Mouse (Mus musculus) hindbrain, embryonic 14.5 days (tissue): ENCODE results near the gene Pir. TPM values are rescaled to one million over a fixed set of nuclear protein-coding genes. Genes with fewer than 3 reads are reported as not detected.

Experiments used
- ATAC-seq: fragments of 200-750 bp; cut with Nextera tagmentation; 2 replicates; pipeline ENCODE4 v1.8.0; 2017; ENCODE audit warnings: moderate number of reproducible peaks, mild to moderate bottlenecking, moderate TSS enrichment, moderate library complexity; ENCODE audit not compliant: low FRiP score
- DNase-seq: peaks from one replicate; pipeline ENCODE4 v3.0.0-alpha.2; 2015; ENCODE audit warnings: low spot score
- H3K27ac ChIP-seq: fragments of 300-500 bp; sonication (generic); 2 replicates; pipeline ENCODE4 v1.5.1; 2014; ENCODE audit warnings: mild to moderate bottlenecking, moderate library complexity
- H3K27me3 ChIP-seq: fragments of 300-500 bp; sonication (generic); 2 replicates; pipeline ENCODE4 v1.6.1; 2014; ENCODE audit warnings: mild to moderate bottlenecking, low read length, mixed read lengths; ENCODE audit not compliant: control insufficient read depth, insufficient read depth
- H3K36me3 ChIP-seq: fragments of 300-500 bp; sonication (generic); replicated peaks from 2 replicates; pipeline ENCODE4 v1.6.1; 2014; ENCODE audit not compliant: control insufficient read depth, insufficient read depth
- H3K4me1 ChIP-seq: fragments of 300-500 bp; sonication (generic); replicated peaks from 2 replicates; pipeline ENCODE4 v1.6.1; 2014; ENCODE audit warnings: antibody characterized with exemption, low read length, mixed read lengths; ENCODE audit not compliant: control insufficient read depth, insufficient read depth
- H3K4me2 ChIP-seq: fragments of 300-500 bp; sonication (generic); replicated peaks from 2 replicates; pipeline ENCODE4 v1.6.1; 2014; ENCODE audit warnings: mild to moderate bottlenecking, moderate library complexity
- H3K4me3 ChIP-seq: fragments of 300-500 bp; sonication (generic); replicated peaks from 2 replicates; pipeline ENCODE4 v1.5.1; 2014; ENCODE audit warnings: mild to moderate bottlenecking, low read length
- H3K9ac ChIP-seq: fragments of 300-500 bp; sonication (generic); 2 replicates; pipeline ENCODE4 v1.6.1; 2014
- H3K9me3 ChIP-seq: fragments of 300-500 bp; sonication (generic); 2 replicates; pipeline ENCODE4 v1.6.1; 2016; ENCODE audit warnings: low read length; ENCODE audit not compliant: control insufficient read depth
- WGBS: fragments of 180-500 bp; shearing (Covaris S2); extraction: QIAGEN DNeasy Blood & Tissue Kit; methylation state at CpG from one replicate; pipeline ENCODE4 v1.1.7; 2014; 5-methylcytosine and 5-hydroxymethylcytosine counted together
- polyA plus RNA-seq: library from polyadenylated mRNA; unstranded; fragments of >200 nt; fragmentation: Nextera tagmentation; extraction: Ambion mirVana; gene quantifications from 2 replicates; pipeline ENCODE4 v1.2.1, GENCODE M21; 2014

Pir gene
- polyA plus RNA-seq, 1 experiment from 2014 or later, result 3.8 TPM

DNA sequence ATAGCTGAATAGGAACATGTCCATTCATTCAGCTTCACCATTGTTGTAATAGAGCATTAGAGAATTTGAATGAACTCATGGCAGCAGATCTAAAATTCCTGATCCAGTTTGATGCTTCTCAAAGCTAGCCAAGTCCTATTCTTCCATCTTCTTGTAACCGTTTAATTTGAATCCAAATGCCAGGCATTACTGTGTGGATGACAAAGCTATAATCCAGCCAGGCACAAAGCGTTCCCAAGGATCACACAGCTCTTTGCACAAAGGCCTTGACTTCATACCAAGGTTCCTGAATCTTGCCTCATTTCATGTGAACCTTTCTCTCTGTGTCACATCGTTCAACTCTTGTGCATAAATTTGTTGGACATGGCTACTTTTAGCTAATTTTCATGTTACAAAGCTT, 50.9 kb downstream of the Pir start:
- H3K27ac ChIP-seq, result no peak overlapping the region
- ATAC-seq (no peak), DNase-seq (no peak)
- 82% methylated on average over 3 of the region's 3 CpGs for WGBS
- H3K36me3 ChIP-seq, result no peaks in the 10 kb centered on the region
- H3K4me3 ChIP-seq, result no peak overlapping the region
- no peaks in the 10 kb centered on the region for H3K9me3 ChIP-seq
- no peak overlapping the region for H3K4me2 ChIP-seq
- peaks cover 5% of the 10 kb centered on the region; the same call in 1 of the 2 replicates for H3K27me3 ChIP-seq
- H3K4me1 ChIP-seq, result no peaks in the 10 kb centered on the region
- no peak overlapping the region for H3K9ac ChIP-seq

- no peak for ATAC-seq
- Histone ChIP-seq H3K27me3 (peaks cover 5% of the 10 kb centered on the region; the same call in 1 of the 2 replicates), H3K4me2 (no peak overlapping the region), H3K27ac (no peak overlapping the region), H3K36me3 (no peaks in the 10 kb centered on the region), H3K4me3 (no peak overlapping the region), H3K9ac (no peak overlapping the region), H3K9me3 (no peaks in the 10 kb centered on the region), H3K4me1 (no peaks in the 10 kb centered on the region)
- WGBS, result 84% methylated on average over 5 of the region's 5 CpGs
- DNase-seq, result no peak
These were observed 53.3 kb downstream of the Pir start for GRCm38 (mm10) chrX:164322492-164322891.

GRCm38 (mm10) chrX:164323391-164323913, 54.3 kb downstream of the Pir start:
- Histone ChIP-seq H3K4me1 (no peaks in the 10 kb centered on the region), H3K9ac (no peak overlapping the region), H3K27me3 (peaks cover 5% of the 10 kb centered on the region; the same call in 1 of the 2 replicates), H3K4me3 (no peak overlapping the region), H3K27ac (no peak overlapping the region), H3K4me2 (no peak overlapping the region), H3K36me3 (no peaks in the 10 kb centered on the region), H3K9me3 (no peaks in the 10 kb centered on the region)
- ATAC-seq, result no peak
- DNase-seq, result no peak
- WGBS, result 77% methylated on average over 4 of the region's 4 CpGs

GRCm38 (mm10) chrX:164330351-164330750, 61.2 kb downstream of the Pir start:
- H3K27me3 ChIP-seq, result no peaks in the 10 kb centered on the region
- H3K4me3 ChIP-seq, result no peak overlapping the region
- ATAC-seq (no peak), DNase-seq (no peak)
- H3K36me3 ChIP-seq, result no peaks in the 10 kb centered on the region
- H3K27ac ChIP-seq, result no peak overlapping the region
- H3K9me3 ChIP-seq, result no peaks in the 10 kb centered on the region
- no peaks in the 10 kb centered on the region for H3K4me1 ChIP-seq
- no peak overlapping the region for H3K9ac ChIP-seq
- H3K4me2 ChIP-seq, result no peak overlapping the region
- 92% methylated on average over 2 of the region's 2 CpGs for WGBS

- no peaks in the 10 kb centered on the region for H3K9me3 ChIP-seq
- DNase-seq (no peak), ATAC-seq (no peak)
- H3K9ac ChIP-seq, result no peak overlapping the region
- WGBS, result 80% methylated on average over 3 of the region's 3 CpGs
- H3K36me3 ChIP-seq, result no peaks in the 10 kb centered on the region
- H3K4me1 ChIP-seq, result no peaks in the 10 kb centered on the region
- H3K27me3 ChIP-seq, result no peaks in the 10 kb centered on the region
- H3K4me2 ChIP-seq, result no peak overlapping the region
- no peak overlapping the region for H3K4me3 ChIP-seq
- H3K27ac ChIP-seq, result no peak overlapping the region
These were observed 61.6 kb downstream of the Pir start for GRCm38 (mm10) chrX:164330766-164331165.

DNA sequence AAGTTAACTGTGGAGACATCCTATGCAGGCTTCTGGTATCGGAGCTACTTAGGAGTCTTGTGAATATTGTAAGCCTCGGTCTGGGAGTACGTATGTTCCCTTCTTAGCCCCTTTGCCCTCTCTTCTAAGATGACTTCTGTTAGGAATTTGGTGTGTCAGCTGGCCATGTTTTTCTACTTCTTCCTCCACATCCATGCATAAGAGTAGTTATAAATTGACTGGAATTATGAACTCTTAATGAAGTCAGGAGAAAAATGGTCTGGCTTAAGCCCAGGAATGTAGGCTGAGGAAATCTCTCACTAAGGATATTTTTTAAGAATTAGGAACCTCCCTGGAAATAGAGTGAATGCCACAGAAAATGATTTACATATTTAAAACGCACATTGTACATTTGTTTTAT, 69.4 kb downstream of the Pir start:
- DNase-seq (no peak), ATAC-seq (no peak)
- 91% methylated on average over 4 of the region's 4 CpGs for WGBS
- H3K9me3 ChIP-seq, result no peaks in the 10 kb centered on the region
- H3K4me1 ChIP-seq, result no peaks in the 10 kb centered on the region
- no peak overlapping the region for H3K4me3 ChIP-seq
- no peaks in the 10 kb centered on the region for H3K27me3 ChIP-seq
- no peak overlapping the region for H3K27ac ChIP-seq
- no peak overlapping the region for H3K4me2 ChIP-seq
- no peak overlapping the region for H3K9ac ChIP-seq
- H3K36me3 ChIP-seq, result no peaks in the 10 kb centered on the region

GRCm38 (mm10) chrX:164345359-164345938, 76.3 kb downstream of the Pir start:
- no peak overlapping the region for H3K9ac ChIP-seq
- no peaks in the 10 kb centered on the region for H3K36me3 ChIP-seq
- H3K4me3 ChIP-seq, result no peak overlapping the region
- H3K9me3 ChIP-seq, result no peaks in the 10 kb centered on the region
- H3K4me2 ChIP-seq, result no peak overlapping the region
- no peaks in the 10 kb centered on the region for H3K4me1 ChIP-seq
- no peak overlapping the region for H3K27ac ChIP-seq
- ATAC-seq, result no peak
- DNase-seq, result no peak
- 87% methylated on average over 4 of the region's 4 CpGs for WGBS
- no peaks in the 10 kb centered on the region for H3K27me3 ChIP-seq

- ATAC-seq (no peak), DNase-seq (no peak)
- H3K27ac ChIP-seq, result no peak overlapping the region
- H3K4me1 ChIP-seq, result no peaks in the 10 kb centered on the region
- H3K36me3 ChIP-seq, result no peaks in the 10 kb centered on the region
- 90% methylated on average over 3 of the region's 3 CpGs for WGBS
- H3K4me2 ChIP-seq, result no peak overlapping the region
- H3K9ac ChIP-seq, result no peak overlapping the region
- no peak overlapping the region for H3K4me3 ChIP-seq
- H3K27me3 ChIP-seq, result no peaks in the 10 kb centered on the region
- H3K9me3 ChIP-seq, result no peaks in the 10 kb centered on the region
These were observed 79.8 kb downstream of the Pir start for GRCm38 (mm10) chrX:164348937-164349336.

GRCm38 (mm10) chrX:164365153-164365865, 96.1 kb downstream of the Pir start:
- ATAC-seq (no peak), DNase-seq (no peak)
- no peak overlapping the region for H3K4me3 ChIP-seq
- no peak overlapping the region for H3K4me2 ChIP-seq
- H3K9ac ChIP-seq, result no peak overlapping the region
- no peaks in the 10 kb centered on the region for H3K36me3 ChIP-seq
- no peak overlapping the region for H3K27ac ChIP-seq
- no peaks in the 10 kb centered on the region for H3K9me3 ChIP-seq
- WGBS, result 88% methylated on average over 4 of the region's 4 CpGs
- H3K27me3 ChIP-seq, result no peaks in the 10 kb centered on the region
- no peaks in the 10 kb centered on the region for H3K4me1 ChIP-seq
